Mouse (Mus musculus) G1E (cell line): ENCODE data around the gene Zfp790.

ENCODE experiments used
- CTCF ChIP-seq: IDR thresholded peaks from 2 replicates; pipeline ENCODE4 v1.5.1; 2012; ENCODE audit warnings: low read depth, low read length, inconsistent platforms, mixed read lengths
- GATA1 ChIP-seq: IDR thresholded peaks from 2 replicates; pipeline ENCODE4 v1.6.1; 2012; ENCODE audit warnings: borderline replicate concordance, low read length, inconsistent platforms, mixed read lengths
- GATA2 ChIP-seq: IDR thresholded peaks from 2 replicates; pipeline ENCODE4 v1.6.1; 2012; ENCODE audit warnings: low read depth, low read length, inconsistent platforms, borderline replicate concordance
- POLR2AphosphoS5 ChIP-seq: IDR thresholded peaks from 2 replicates; pipeline ENCODE4 v1.6.1; 2012; ENCODE audit warnings: low read depth, low read length, inconsistent platforms; ENCODE audit not compliant: insufficient replicate concordance
- TAL1 ChIP-seq: conservative IDR thresholded peaks from 2 replicates; pipeline ENCODE4 v1.6.1; 2012; ENCODE audit warnings: low read depth, low read length, inconsistent platforms, mixed read lengths

- TF ChIP-seq CTCF (no peak), GATA1 (no peak), TAL1 (no peak), GATA2 (no peak), POLR2AphosphoS5 (no peak)
Observed at GRCm38 (mm10) chr7:29839256-29839655, 23.3 kb downstream of the Zfp790 start.
